Mouse (Mus musculus): Measurements from ENCODE around the gene Gm17416. TPM values are rescaled to one million over a fixed set of nuclear protein-coding genes. Genes with fewer than 3 reads are reported as not detected.

The Gm17416 gene
- not detected in 2 replicates for polyA plus RNA-seq (2015; fragmentation: Nextera tagmentation; extraction: Ambion mirVana)

GRCm38 (mm10) chr2:152569038-152569437 lies at the start of gene Gm17416:
Gene Gm17416 (plus strand): TSS chr2:152569338.
- 85% methylated on average over 5 of the region's 5 CpGs for WGBS
- Histone ChIP-seq H3K36me3 (ENCODE audit: control insufficient read depth, insufficient read depth, low read length) (no peaks in the 10 kb centered on the region), H3K9me3 (ENCODE audit: control insufficient read depth, low read length) (no peaks in the 10 kb centered on the region), H3K4me3 (ENCODE audit: low read length) (no peak within 1 kb of the TSS), H3K9ac (ENCODE audit: low read length) (no peak within 1 kb of the TSS), H3K4me2 (ENCODE audit: low read depth, low read length) (no peak within 1 kb of the TSS), H3K27me3 (ENCODE audit: control insufficient read depth, insufficient read depth, low read depth, low read length) (no peaks in the 10 kb centered on the region; the same call in 1 of the 2 replicates), H3K4me1 (replicated peaks; ENCODE audit: control insufficient read depth, insufficient read depth, low read length) (no peaks in the 10 kb centered on the region), H3K27ac (ENCODE audit: low read length) (no peak within 1 kb of the TSS)
- no peak for ATAC-seq (ENCODE audit: low read depth)

DNA sequence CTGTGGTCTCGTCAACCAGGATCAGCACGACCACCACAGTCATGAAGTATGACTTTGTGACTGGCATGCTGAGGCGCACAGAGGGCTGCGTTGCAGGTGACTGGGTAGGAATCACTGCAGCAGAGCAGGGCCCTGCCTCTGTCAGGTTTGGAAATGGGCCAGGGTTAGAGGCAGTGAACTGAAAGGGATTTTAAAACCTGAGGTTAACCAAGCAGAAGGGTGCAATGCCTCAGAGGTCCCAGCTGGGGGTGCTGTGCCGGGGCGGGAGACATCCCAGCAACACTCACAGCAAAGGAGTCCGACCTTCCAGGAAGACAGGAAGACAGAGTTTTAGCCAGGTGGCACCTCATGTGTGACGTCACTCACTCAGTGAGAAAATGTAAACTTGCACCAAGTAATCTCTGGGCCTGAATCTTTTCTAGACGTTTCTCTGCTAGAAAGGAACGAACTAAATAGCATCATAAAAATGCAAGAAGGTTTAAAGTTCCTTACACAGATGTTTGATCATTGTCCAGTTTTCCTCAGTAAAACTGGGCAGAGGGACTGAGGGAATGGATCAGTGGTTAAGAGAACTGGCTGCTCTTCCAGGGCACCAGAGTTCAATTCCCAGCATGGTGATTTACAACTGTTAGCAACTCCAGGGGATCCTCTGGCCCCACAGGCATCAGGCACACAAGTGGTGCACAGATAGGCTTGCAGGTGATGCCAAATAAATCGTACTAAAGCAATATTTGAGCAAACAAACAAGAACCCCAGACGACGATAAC lies 29.0 kb upstream of the Gm17416 start, which contains the start of gene Defb29:
Defb29 (minus strand) TSS at position 155 of the 767 bp plus-strand sequence.
- ATAC-seq (ENCODE audit: low read depth), result no peak
- peaks cover 4% of the 10 kb centered on the region; the same call in 1 of the 2 replicates for H3K9me3 ChIP-seq (ENCODE audit: control insufficient read depth, low read length)
- WGBS, result 43% methylated on average over 13 of the region's 13 CpGs
- H3K27ac ChIP-seq (ENCODE audit: low read length), result no peak within 1 kb of the TSS
- no peak within 1 kb of the TSS for H3K4me3 ChIP-seq (ENCODE audit: low read length)
- no peaks in the 10 kb centered on the region for H3K27me3 ChIP-seq (ENCODE audit: control insufficient read depth, insufficient read depth, low read depth, low read length)
- H3K9ac ChIP-seq (ENCODE audit: low read length), result no peak within 1 kb of the TSS
- H3K4me2 ChIP-seq (ENCODE audit: low read depth, low read length), result no peak within 1 kb of the TSS
- H3K36me3 ChIP-seq (ENCODE audit: control insufficient read depth, insufficient read depth, low read length), result no peaks in the 10 kb centered on the region
- H3K4me1 ChIP-seq (replicated peaks; ENCODE audit: control insufficient read depth, insufficient read depth, low read length), result no peaks in the 10 kb centered on the region

- 76% methylated on average over 9 of the region's 9 CpGs for WGBS
- H3K36me3 ChIP-seq (ENCODE audit: control insufficient read depth, insufficient read depth, low read length), result no peaks in the 10 kb centered on the region
- H3K4me1 ChIP-seq (replicated peaks; ENCODE audit: control insufficient read depth, insufficient read depth, low read length), result no peaks in the 10 kb centered on the region
- no peak overlapping the region for H3K4me3 ChIP-seq (ENCODE audit: low read length)
- H3K27ac ChIP-seq (ENCODE audit: low read length), result no peak overlapping the region
- no peak overlapping the region for H3K9ac ChIP-seq (ENCODE audit: low read length)
- H3K9me3 ChIP-seq (ENCODE audit: control insufficient read depth, low read length), result peaks cover 4% of the 10 kb centered on the region; the same call in 1 of the 2 replicates
- no peaks in the 10 kb centered on the region for H3K27me3 ChIP-seq (ENCODE audit: control insufficient read depth, insufficient read depth, low read depth, low read length)
- no peak overlapping the region for H3K4me2 ChIP-seq (ENCODE audit: low read depth, low read length)
- ATAC-seq (ENCODE audit: low read depth), result no peak
Measured at GRCm38 (mm10) chr2:152541979-152542378, 27.2 kb upstream of the Gm17416 start.

DNA sequence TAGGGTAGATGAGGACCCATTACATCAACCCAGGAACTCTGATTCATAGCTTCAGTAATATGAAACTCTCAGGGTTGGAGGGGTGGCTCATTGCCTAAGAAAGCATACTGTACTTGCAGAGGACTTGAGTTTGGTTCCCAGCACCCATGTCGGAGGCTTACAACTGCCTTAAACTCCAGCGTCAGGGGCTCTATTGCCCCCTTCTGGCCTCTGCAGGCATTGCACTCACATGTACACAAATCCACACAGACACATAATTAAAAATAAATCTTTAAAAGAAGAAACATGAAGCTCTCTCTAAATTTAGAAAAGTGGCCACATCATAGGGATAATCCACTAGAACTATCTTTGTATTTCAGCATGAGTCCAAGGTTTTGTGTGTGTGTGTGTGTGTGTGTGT lies 26.2 kb upstream of the Gm17416 start:
- 68% methylated on average over 2 of the region's 2 CpGs for WGBS
- ATAC-seq (ENCODE audit: low read depth), result no peak
- H3K27ac ChIP-seq (ENCODE audit: low read length), result no peak overlapping the region

DNA sequence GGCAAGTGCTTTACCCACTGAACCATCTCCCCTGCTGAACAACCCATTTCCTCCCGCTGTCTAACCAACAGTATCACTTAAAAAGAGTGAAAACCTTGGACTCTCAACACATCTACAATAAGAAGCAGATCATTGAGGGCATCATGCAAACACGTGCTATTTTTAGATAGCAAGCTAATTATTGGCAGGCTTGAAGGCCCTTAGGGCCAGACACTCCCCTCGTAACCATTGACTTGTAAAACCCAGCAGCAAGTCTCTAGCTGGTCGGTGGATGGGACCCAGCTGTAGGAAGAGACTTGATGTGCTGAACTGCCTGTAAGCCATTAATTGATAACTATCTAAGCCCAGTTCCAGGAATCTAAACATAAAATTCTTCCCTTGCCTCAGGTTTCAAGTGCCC lies 25.7 kb upstream of the Gm17416 start:
- H3K4me2 ChIP-seq (ENCODE audit: low read depth, low read length), result no peak overlapping the region
- H3K9me3 ChIP-seq (ENCODE audit: control insufficient read depth, low read length), result peaks cover 4% of the 10 kb centered on the region; the same call in 1 of the 2 replicates
- H3K9ac ChIP-seq (ENCODE audit: low read length), result no peak overlapping the region
- no peaks in the 10 kb centered on the region for H3K27me3 ChIP-seq (ENCODE audit: control insufficient read depth, insufficient read depth, low read depth, low read length)
- H3K36me3 ChIP-seq (ENCODE audit: control insufficient read depth, insufficient read depth, low read length), result no peaks in the 10 kb centered on the region
- no peak overlapping the region for H3K27ac ChIP-seq (ENCODE audit: low read length)
- H3K4me3 ChIP-seq (ENCODE audit: low read length), result no peak overlapping the region
- WGBS, result 59% methylated on average over 4 of the region's 4 CpGs
- H3K4me1 ChIP-seq (replicated peaks; ENCODE audit: control insufficient read depth, insufficient read depth, low read length), result no peaks in the 10 kb centered on the region
- ATAC-seq (ENCODE audit: low read depth), result no peak

More for the DNA sequence above, 26.2 kb upstream of the Gm17416 start:
- Histone ChIP-seq H3K36me3 (ENCODE audit: control insufficient read depth, insufficient read depth, low read length) (no peaks in the 10 kb centered on the region), H3K9me3 (ENCODE audit: control insufficient read depth, low read length) (peaks cover 4% of the 10 kb centered on the region; the same call in 1 of the 2 replicates), H3K4me1 (replicated peaks; ENCODE audit: control insufficient read depth, insufficient read depth, low read length) (no peaks in the 10 kb centered on the region), H3K27me3 (ENCODE audit: control insufficient read depth, insufficient read depth, low read depth, low read length) (no peaks in the 10 kb centered on the region), H3K4me3 (ENCODE audit: low read length) (no peak overlapping the region), H3K4me2 (ENCODE audit: low read depth, low read length) (no peak overlapping the region), H3K9ac (ENCODE audit: low read length) (no peak overlapping the region)

- H3K27ac ChIP-seq (ENCODE audit: low read length), result no peak overlapping the region
- H3K9ac ChIP-seq (ENCODE audit: low read length), result no peak overlapping the region
- ATAC-seq (ENCODE audit: low read depth), result peak; percentile 54
- no peaks in the 10 kb centered on the region for H3K36me3 ChIP-seq (ENCODE audit: control insufficient read depth, insufficient read depth, low read length)
- no peak overlapping the region for H3K4me2 ChIP-seq (ENCODE audit: low read depth, low read length)
- peaks cover 4% of the 10 kb centered on the region; the same call in 1 of the 2 replicates for H3K9me3 ChIP-seq (ENCODE audit: control insufficient read depth, low read length)
- H3K27me3 ChIP-seq (ENCODE audit: control insufficient read depth, insufficient read depth, low read depth, low read length), result no peaks in the 10 kb centered on the region
- WGBS, result 11% methylated on average over 4 of the region's 4 CpGs
- no peak overlapping the region for H3K4me3 ChIP-seq (ENCODE audit: low read length)
- H3K4me1 ChIP-seq (replicated peaks; ENCODE audit: control insufficient read depth, insufficient read depth, low read length), result no peaks in the 10 kb centered on the region
Measured at GRCm38 (mm10) chr2:152544691-152545090, 24.4 kb upstream of the Gm17416 start.

DNA sequence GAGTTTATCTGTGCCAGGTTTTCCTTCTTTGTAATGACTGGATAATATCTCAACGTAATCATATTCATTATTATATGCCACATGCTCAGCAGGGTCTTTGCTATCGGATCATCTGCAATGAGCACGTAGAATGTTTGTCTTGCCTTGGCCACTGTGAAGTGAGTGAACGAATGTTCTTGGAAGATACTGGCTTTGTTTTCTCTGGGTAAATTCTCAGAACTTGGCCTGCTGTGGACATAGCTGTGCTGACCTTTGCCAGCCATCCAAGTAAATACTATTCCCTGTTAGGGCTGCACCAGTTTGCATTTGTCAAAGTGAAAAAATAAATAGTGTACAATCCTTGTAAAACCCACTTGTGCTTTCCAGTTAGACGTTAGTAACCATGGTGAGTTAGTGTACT lies 21.0 kb upstream of the Gm17416 start:
- Histone ChIP-seq H3K9ac (ENCODE audit: low read length) (no peak overlapping the region), H3K4me2 (ENCODE audit: low read depth, low read length) (no peak overlapping the region), H3K27me3 (ENCODE audit: control insufficient read depth, insufficient read depth, low read depth, low read length) (no peaks in the 10 kb centered on the region; the same call in 1 of the 2 replicates), H3K27ac (ENCODE audit: low read length) (no peak overlapping the region), H3K36me3 (ENCODE audit: control insufficient read depth, insufficient read depth, low read length) (no peaks in the 10 kb centered on the region), H3K9me3 (ENCODE audit: control insufficient read depth, low read length) (no peaks in the 10 kb centered on the region), H3K4me1 (replicated peaks; ENCODE audit: control insufficient read depth, insufficient read depth, low read length) (no peaks in the 10 kb centered on the region), H3K4me3 (ENCODE audit: low read length) (no peak overlapping the region)
- 48% methylated on average over 5 of the region's 5 CpGs for WGBS
- ATAC-seq (ENCODE audit: low read depth), result no peak

DNA sequence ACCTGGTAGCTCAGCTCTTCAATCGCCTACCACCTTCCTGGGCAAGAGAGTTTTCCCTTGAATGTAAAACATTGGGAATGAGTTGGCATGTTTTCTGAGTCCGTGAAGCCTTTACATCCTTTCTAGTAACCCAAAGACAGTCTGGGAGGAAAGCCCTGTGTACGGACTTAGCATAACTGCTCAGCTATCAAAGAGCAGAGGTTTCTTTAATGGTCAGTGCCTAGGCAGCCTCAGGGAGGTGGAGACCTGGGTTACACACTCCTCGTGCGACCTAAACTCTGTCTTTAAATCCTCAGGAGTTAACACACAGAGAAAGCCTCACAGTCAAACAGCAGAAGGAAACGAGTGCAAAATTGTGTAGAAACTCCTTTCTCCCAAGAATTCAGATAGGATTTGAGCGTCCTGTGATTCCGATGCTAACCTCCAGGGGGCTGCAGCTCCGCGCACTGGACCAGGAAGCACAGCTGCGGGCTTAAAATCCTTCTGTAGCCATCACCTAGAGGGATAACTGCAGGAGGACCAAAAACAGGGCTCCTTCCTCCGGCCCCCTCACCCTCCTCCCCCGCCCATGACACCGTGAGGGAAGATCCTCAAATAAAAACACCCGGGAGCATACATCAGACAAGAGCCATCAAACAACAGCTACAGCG lies 15.2 kb upstream of the Gm17416 start:
- no peaks in the 10 kb centered on the region for H3K4me1 ChIP-seq (replicated peaks; ENCODE audit: control insufficient read depth, insufficient read depth, low read length)
- H3K9me3 ChIP-seq (ENCODE audit: control insufficient read depth, low read length), result no peaks in the 10 kb centered on the region
- no peak for ATAC-seq (ENCODE audit: low read depth)
- no peaks in the 10 kb centered on the region; the same call in 1 of the 2 replicates for H3K27me3 ChIP-seq (ENCODE audit: control insufficient read depth, insufficient read depth, low read depth, low read length)
- H3K9ac ChIP-seq (ENCODE audit: low read length), result no peak overlapping the region
- H3K27ac ChIP-seq (ENCODE audit: low read length), result no peak overlapping the region
- WGBS, result 9% methylated on average over 16 of the region's 16 CpGs
- no peaks in the 10 kb centered on the region for H3K36me3 ChIP-seq (ENCODE audit: control insufficient read depth, insufficient read depth, low read length)
- H3K4me2 ChIP-seq (ENCODE audit: low read depth, low read length), result peak overlapping the region; percentile 30
- no peak overlapping the region for H3K4me3 ChIP-seq (ENCODE audit: low read length)

DNA sequence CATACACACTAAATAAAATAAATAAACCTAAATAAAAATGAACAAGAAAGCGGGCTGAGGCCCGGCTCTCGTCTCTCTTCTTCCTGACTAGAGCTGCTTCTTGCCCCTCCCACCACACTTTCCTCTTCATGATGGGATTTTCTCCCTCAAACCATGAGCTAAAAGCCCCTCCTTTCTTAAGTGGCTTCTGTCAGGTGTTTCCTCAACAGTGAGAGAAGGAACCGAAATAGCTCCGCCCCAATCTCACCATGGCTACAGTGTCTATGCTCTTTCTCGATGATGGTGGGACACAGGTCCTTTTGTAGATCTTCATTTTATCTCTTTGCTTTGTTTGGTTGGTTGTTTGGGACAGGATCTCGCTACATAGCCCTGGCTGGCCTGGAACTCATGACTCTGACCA lies 12.5 kb upstream of the Gm17416 start:
- 74% methylated on average over 7 of the region's 7 CpGs for WGBS
- no peak for ATAC-seq (ENCODE audit: low read depth)
- Histone ChIP-seq H3K4me1 (replicated peaks; ENCODE audit: control insufficient read depth, insufficient read depth, low read length) (no peaks in the 10 kb centered on the region), H3K27me3 (ENCODE audit: control insufficient read depth, insufficient read depth, low read depth, low read length) (no peaks in the 10 kb centered on the region), H3K27ac (ENCODE audit: low read length) (no peak overlapping the region), H3K9ac (ENCODE audit: low read length) (no peak overlapping the region), H3K4me2 (ENCODE audit: low read depth, low read length) (no peak overlapping the region), H3K9me3 (ENCODE audit: control insufficient read depth, low read length) (no peaks in the 10 kb centered on the region), H3K36me3 (ENCODE audit: control insufficient read depth, insufficient read depth, low read length) (no peaks in the 10 kb centered on the region), H3K4me3 (ENCODE audit: low read length) (no peak overlapping the region)

All from lung, embryonic 16.5 days (tissue).